Mouse (Mus musculus): Measurements from ENCODE around the gene Acbd4. TPM values are rescaled to one million over a fixed set of nuclear protein-coding genes. Genes with fewer than 3 reads are reported as not detected.

The Acbd4 gene
- polyA plus RNA-seq (2015; fragmentation: Nextera tagmentation; extraction: Ambion mirVana), result 14.4 and 17.2 TPM in 2 replicates

DNA sequence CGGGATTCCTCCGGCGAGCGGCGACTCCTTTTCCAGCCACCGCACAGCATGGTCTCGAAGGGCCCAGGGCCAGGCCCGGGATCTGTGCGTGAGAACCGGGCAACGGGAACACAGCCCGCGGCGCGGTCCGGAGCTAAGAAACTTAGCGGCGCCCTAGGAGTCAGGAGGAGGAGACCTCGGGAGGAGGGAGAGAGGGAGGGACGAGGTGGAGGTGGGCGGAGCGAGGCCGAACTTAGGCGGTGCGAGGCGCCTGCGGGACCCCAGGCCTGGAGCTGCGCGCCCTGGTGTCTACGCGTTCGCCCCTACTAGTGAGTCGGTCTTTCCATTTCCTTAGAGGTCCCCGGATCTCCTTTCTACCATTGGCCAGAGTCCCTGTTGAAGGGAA is at the start of gene Acbd4, which contains the start of gene Plcd3:
Acbd4 (plus strand) TSS at position 202 of the 385 bp plus-strand sequence.
Plcd3 (minus strand) TSS at position 178 of the 385 bp plus-strand sequence.
- under 1% methylated on average over 33 of the region's 34 CpGs for WGBS
- Histone ChIP-seq H3K4me2 (replicated peaks) (peak within 1 kb of the TSS; percentile 89), H3K4me1 (peaks cover 49% of the 10 kb centered on the region), H3K9ac (peak within 1 kb of the TSS; percentile 76), H3K27ac (no peak within 1 kb of the TSS), H3K9me3 (no peaks in the 10 kb centered on the region), H3K27me3 (peaks cover 53% of the 10 kb centered on the region), H3K36me3 (no peaks in the 10 kb centered on the region), H3K4me3 (peak within 1 kb of the TSS; percentile 63)
- ATAC-seq (ENCODE audit: low FRiP score, low read depth), result peak; percentile 54

GRCm38 (mm10) chr11:103052078-103052477 is 49.4 kb upstream of the Acbd4 start:
- ATAC-seq (ENCODE audit: low FRiP score, low read depth), result no peak
- Histone ChIP-seq H3K27me3 (no peaks in the 10 kb centered on the region), H3K36me3 (peaks cover 73% of the 10 kb centered on the region), H3K9me3 (no peaks in the 10 kb centered on the region), H3K4me1 (no peaks in the 10 kb centered on the region), H3K4me3 (no peak overlapping the region), H3K4me2 (replicated peaks) (no peak overlapping the region), H3K27ac (no peak overlapping the region), H3K9ac (no peak overlapping the region)
- WGBS, result 89% methylated on average over 6 of the region's 6 CpGs

GRCm38 (mm10) chr11:103053191-103054076 is 48.0 kb upstream of the Acbd4 start:
- no peaks in the 10 kb centered on the region for H3K4me1 ChIP-seq
- H3K27me3 ChIP-seq, result no peaks in the 10 kb centered on the region
- no peak overlapping the region for H3K4me3 ChIP-seq
- 86% methylated on average over 18 of the region's 18 CpGs for WGBS
- H3K9me3 ChIP-seq, result no peaks in the 10 kb centered on the region
- H3K27ac ChIP-seq, result no peak overlapping the region
- H3K9ac ChIP-seq, result no peak overlapping the region
- ATAC-seq (ENCODE audit: low FRiP score, low read depth), result no peak
- peaks cover 80% of the 10 kb centered on the region for H3K36me3 ChIP-seq
- no peak overlapping the region for H3K4me2 ChIP-seq (replicated peaks)

DNA sequence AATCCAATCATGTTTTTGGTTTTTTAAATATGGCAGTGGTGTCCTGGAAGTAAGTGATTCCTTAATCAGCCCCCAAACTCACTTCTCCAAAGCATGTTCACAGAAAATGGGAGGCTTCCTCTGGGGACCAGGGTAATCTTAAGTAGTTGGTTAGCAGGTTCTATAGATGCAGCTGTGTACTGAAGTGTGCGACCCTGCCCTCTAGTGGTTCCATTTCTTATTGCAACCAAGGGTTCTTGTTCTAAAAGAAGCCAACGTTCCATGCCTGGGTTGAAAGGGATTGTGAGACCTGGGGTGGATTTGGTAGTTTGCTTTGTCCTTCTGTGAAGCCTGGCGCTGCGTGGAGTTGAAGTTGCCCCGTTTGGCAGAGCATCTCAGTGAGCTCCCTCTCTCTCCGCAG is 46.7 kb upstream of the Acbd4 start:
- Histone ChIP-seq H3K27me3 (no peaks in the 10 kb centered on the region), H3K36me3 (peaks cover 91% of the 10 kb centered on the region), H3K9me3 (no peaks in the 10 kb centered on the region), H3K4me1 (no peaks in the 10 kb centered on the region), H3K4me3 (no peak overlapping the region), H3K4me2 (replicated peaks) (no peak overlapping the region), H3K9ac (no peak overlapping the region), H3K27ac (no peak overlapping the region)
- ATAC-seq (ENCODE audit: low FRiP score, low read depth), result no peak
- 53% methylated on average over 6 of the region's 6 CpGs for WGBS

DNA sequence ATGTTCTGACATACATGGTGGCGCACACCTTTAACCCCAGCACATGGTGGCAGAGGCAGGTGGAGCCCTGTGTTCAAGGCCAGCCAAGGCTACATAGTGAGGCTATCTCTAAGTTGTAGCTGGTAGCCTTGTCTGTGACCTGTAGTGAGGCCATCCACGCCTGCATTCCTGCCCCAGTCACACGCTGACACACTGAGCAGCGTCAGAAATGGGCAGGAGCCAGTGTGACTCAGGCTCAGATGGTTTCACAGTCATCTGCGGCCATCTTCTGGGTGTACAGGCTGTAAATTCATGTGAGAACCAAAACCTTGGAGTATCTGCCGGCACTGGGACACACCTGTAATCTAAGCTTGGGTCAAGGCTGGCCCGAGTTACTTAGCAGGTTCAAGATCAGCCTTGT is 44.8 kb upstream of the Acbd4 start:
- no peaks in the 10 kb centered on the region for H3K9me3 ChIP-seq
- no peak overlapping the region for H3K4me3 ChIP-seq
- H3K27me3 ChIP-seq, result no peaks in the 10 kb centered on the region
- no peaks in the 10 kb centered on the region for H3K4me1 ChIP-seq
- no peak for ATAC-seq (ENCODE audit: low FRiP score, low read depth)
- H3K27ac ChIP-seq, result no peak overlapping the region
- H3K36me3 ChIP-seq, result peaks cover 92% of the 10 kb centered on the region
- 94% methylated on average over 7 of the region's 7 CpGs for WGBS
- H3K4me2 ChIP-seq (replicated peaks), result no peak overlapping the region
- H3K9ac ChIP-seq, result no peak overlapping the region

DNA sequence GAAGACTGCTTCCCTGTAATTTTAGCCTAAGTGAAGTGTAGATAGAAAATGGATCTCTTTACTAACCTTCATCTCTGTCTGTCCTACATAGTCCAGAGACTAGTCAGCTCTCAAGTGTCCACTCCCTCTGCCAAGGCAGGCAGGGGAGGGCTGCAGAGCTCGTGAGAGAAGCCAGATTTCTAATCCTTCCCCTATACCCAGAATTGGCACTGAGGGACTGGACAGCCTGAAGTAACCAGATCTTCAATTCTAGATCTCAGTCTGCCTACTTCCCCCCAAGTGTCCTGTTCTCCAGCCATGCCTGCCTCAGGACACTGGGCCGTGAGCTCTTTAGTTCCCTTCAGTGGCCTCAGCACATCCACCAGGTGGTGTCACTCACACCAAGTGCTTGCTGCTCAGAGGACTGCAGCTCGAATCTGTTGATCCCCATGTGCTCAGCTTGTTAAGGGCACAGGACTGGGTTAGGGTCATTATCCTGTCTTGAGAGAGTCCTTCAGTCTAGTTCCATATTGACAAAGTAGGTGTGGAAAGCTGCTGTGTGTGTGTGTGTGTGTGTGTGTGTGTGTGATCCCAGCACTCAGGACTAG is 42.9 kb upstream of the Acbd4 start:
- 71% methylated on average over 3 of the region's 3 CpGs for WGBS
- Histone ChIP-seq H3K9me3 (no peaks in the 10 kb centered on the region), H3K27ac (no peak overlapping the region)

DNA sequence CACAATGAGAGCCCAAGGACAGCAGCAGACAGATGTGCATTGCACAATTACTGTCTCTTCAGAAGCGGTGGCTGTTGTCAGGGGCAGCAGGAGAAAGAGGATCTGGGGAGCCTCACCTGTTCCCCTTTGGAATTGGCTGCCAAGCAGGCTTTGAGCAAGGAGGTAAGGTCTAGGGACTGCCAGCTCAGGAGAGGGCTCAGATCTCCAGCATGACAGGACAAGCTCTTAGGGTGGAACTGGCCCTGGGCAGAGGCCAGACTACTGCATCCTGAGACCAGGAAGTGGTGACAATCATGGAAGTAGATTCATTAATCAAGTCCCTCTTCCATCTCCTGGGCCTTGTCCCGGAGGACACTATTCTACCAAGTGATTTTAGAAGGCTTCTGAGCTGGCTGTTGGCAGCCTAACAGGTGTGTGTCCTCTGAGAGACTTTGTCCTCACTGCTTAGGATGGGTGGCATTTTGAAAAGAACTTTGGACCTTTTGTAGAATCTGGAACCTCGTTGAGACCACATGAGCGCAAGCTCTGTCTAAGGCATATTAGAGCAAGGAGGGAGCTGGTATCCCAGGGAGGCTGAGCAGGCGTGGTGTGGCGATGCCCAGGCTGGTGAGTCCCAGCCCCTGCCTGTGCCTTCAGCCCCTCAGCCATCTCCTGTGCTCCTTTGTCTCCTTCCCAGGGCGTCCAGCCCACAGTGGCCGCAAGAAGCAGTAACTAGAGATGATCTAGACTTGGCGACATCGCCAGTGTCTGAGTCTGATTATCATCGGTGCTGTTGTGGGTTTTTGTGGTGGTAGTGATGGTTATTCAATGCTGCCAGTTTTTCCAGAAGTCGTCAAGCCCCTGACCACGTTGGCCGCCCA is 35.1 kb upstream of the Acbd4 start:
- Histone ChIP-seq H3K9me3 (no peaks in the 10 kb centered on the region), H3K27ac (no peak overlapping the region; the same call in 1 of the 2 replicates), H3K4me2 (replicated peaks) (no peak overlapping the region), H3K27me3 (no peaks in the 10 kb centered on the region), H3K36me3 (peaks cover 94% of the 10 kb centered on the region), H3K9ac (no peak overlapping the region), H3K4me3 (no peak overlapping the region), H3K4me1 (no peaks in the 10 kb centered on the region)
- no peak for ATAC-seq (ENCODE audit: low FRiP score, low read depth)
- 93% methylated on average over 14 of the region's 14 CpGs for WGBS

More for the DNA sequence above, 42.9 kb upstream of the Acbd4 start:
- Histone ChIP-seq H3K4me3 (no peak overlapping the region), H3K4me1 (no peaks in the 10 kb centered on the region), H3K27me3 (no peaks in the 10 kb centered on the region), H3K36me3 (peaks cover 88% of the 10 kb centered on the region), H3K9ac (no peak overlapping the region), H3K4me2 (replicated peaks) (no peak overlapping the region)
- ATAC-seq (ENCODE audit: low FRiP score, low read depth), result no peak

DNA sequence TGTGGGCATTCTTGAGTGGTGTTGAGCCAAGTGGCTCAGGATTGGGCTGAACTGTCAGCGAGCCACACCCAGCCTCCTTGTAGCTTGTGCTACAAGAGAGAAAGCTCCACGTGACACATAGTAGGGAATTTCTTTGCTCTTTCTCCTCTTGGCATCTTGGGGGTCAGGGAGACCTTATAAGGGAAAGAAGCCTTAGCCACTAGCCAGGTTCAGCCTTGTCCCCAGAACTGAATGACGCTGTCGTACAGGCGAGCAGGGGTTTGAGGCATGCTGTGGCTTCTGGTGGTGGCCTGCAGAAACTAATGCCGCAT is 34.5 kb upstream of the Acbd4 start:
- Histone ChIP-seq H3K4me2 (replicated peaks) (no peak overlapping the region), H3K9ac (no peak overlapping the region), H3K27ac (0 out of 2 replicates have a peak overlapping the region, but pooled peaks have one; percentile 16), H3K27me3 (no peaks in the 10 kb centered on the region), H3K9me3 (no peaks in the 10 kb centered on the region), H3K4me3 (no peak overlapping the region), H3K36me3 (peaks cover 92% of the 10 kb centered on the region), H3K4me1 (no peaks in the 10 kb centered on the region)
- 93% methylated on average over 6 of the region's 6 CpGs for WGBS
- no peak for ATAC-seq (ENCODE audit: low FRiP score, low read depth)

- H3K27ac ChIP-seq, result 0 out of 2 replicates have a peak overlapping the region, but pooled peaks have one; percentile 16
- no peak overlapping the region for H3K4me2 ChIP-seq (replicated peaks)
- ATAC-seq (ENCODE audit: low FRiP score, low read depth), result no peak
Observed at GRCm38 (mm10) chr11:103067457-103068001, 34.0 kb upstream of the Acbd4 start.

GRCm38 (mm10) chr11:103068272-103068671 is 33.2 kb upstream of the Acbd4 start:
- Histone ChIP-seq H3K4me3 (no peak overlapping the region), H3K4me1 (no peaks in the 10 kb centered on the region), H3K9me3 (no peaks in the 10 kb centered on the region), H3K27ac (no peak overlapping the region), H3K4me2 (replicated peaks) (no peak overlapping the region), H3K36me3 (peaks cover 83% of the 10 kb centered on the region), H3K27me3 (no peaks in the 10 kb centered on the region), H3K9ac (no peak overlapping the region)
- 91% methylated on average over 4 of the region's 4 CpGs for WGBS
- ATAC-seq (ENCODE audit: low FRiP score, low read depth), result no peak

More at GRCm38 (mm10) chr11:103067457-103068001, 34.0 kb upstream of the Acbd4 start:
- Histone ChIP-seq H3K4me3 (no peak overlapping the region), H3K9me3 (no peaks in the 10 kb centered on the region), H3K9ac (no peak overlapping the region), H3K36me3 (peaks cover 88% of the 10 kb centered on the region), H3K4me1 (no peaks in the 10 kb centered on the region), H3K27me3 (no peaks in the 10 kb centered on the region)
- WGBS, result 81% methylated on average over 8 of the region's 8 CpGs

- no peak overlapping the region for H3K27ac ChIP-seq
- H3K9me3 ChIP-seq, result no peaks in the 10 kb centered on the region
- no peaks in the 10 kb centered on the region for H3K4me1 ChIP-seq
- 93% methylated on average over 11 of the region's 11 CpGs for WGBS
- H3K9ac ChIP-seq, result no peak overlapping the region
- peaks cover 77% of the 10 kb centered on the region for H3K36me3 ChIP-seq
- no peaks in the 10 kb centered on the region for H3K27me3 ChIP-seq
- no peak for ATAC-seq (ENCODE audit: low FRiP score, low read depth)
- H3K4me2 ChIP-seq (replicated peaks), result no peak overlapping the region
- no peak overlapping the region for H3K4me3 ChIP-seq
Observed at GRCm38 (mm10) chr11:103068884-103069283, 32.6 kb upstream of the Acbd4 start.

Measured in limb, embryonic 13.5 days (tissue).